Mouse (Mus musculus) liver, adult 10 weeks (tissue): ENCODE results near the gene Rnh1. TPM values are rescaled to one million over a fixed set of nuclear protein-coding genes. Genes with fewer than 3 reads are reported as not detected.

Experiments
- polyA plus RNA-seq: library from polyadenylated mRNA; stranded (reverse); fragments of 350-450 nt; fragmentation: Illumina TruSeq; extraction: RNeasy Lipid Tissue Mini Kit (QIAGEN cat#74804); gene quantifications from one replicate; pipeline ENCODE4 v1.2.3, GENCODE M21; 2014; ENCODE audit warnings: low read depth, low replicate concordance

Gene Rnh1
- 5.3 TPM for polyA plus RNA-seq

GRCm38 (mm10) chr7:141172116-141173006, at the start of gene Rnh1:
TSS of gene Rnh1 (minus strand) at chr7:141172857.

DNA sequence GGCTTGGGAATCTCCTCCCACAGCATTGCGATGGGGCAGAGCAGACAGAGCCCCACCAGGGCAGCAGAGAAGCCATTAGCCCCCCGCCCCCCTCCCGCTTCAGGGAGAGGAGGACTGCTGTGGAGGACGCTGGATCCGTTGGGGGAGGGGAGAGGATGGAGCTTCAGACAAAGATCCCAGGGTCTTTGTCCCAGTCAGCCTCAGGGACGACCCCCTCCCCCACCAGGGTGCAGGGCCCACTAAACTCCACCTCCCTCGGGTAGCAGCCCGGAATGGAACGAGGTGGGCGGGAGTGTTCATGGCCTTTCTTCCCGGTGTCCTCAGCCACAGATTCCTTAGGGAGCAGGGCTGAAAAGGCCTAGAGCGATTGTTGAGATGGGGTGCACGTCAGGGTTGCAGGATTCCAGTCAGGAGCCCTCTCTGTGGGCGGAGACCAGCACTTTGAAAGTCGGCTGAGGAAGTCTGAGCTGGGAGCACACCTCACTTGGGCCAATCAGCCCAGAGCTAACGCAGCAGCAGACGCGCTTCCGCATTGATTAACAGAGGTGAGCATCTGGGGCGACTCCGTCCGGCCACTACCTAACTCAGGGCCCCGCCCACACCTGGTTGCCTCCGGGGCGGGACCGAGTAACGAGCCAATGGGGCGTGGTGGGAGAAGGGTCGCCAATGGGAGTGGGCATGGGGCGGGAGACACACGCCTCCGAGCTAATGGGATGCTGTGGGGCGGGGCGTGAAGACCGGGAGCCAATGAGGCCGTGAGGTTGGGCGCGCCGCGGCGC, 42.6 kb upstream of the Rnh1 start, which contains the start of gene Rassf7:
TSS of gene Rassf7 (plus strand) at position 760 of the 779 bp plus-strand sequence.

DNA sequence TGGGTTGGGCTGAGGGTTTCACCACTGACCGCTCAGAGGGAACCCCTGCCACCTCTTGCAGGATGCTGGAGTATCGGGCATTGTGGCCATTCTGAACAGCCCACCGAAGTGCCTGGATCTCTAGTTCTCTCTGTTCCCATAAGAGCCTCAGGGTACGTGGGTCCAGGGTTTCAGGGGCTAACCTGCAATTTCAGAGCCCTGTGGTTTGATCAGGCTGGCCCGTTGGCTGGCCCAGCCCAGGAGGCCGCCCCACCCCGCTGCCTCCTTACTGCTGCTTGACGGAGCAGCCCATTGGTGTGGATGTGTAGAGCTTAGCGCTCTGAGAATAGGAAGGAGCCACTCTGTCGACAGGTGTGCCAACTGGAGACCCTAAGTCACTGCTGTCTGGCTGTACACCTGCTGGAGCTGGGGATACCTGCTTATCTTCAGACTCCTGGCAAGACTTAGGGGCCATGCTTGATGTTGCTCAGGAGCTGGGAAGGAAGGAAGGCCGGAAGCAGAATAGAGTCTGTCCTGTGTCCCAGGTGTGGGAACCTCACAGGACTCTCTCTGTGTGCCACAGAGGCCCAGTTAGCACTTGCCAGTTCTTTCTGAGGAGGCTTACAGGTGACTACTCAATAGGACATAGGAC, 41.1 kb upstream of the Rnh1 start, which contains the start of gene Lmntd2:
TSS of gene Lmntd2 (minus strand) at position 476 of the 631 bp plus-strand sequence.

DNA sequence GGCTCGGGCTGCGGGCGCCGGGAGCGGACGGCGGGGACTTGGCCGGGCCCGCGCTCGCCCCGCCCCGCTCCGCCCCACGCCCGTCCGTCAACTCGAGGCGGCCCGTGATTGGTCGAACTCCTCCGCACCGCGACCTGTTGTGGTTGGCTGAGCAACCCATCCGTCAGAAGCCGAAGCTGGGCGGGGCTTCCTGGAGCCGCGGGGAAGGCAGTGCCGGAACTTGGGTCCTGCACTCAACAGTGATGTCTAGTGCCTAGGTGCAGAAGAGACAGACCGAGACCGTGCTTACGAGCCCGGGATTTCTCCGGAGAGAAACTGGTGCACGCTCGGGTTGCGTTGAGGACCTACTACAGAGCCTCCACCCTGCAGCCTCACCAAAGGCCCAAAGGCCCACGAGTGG, 21.3 kb upstream of the Rnh1 start, which contains the start of the genes Hras and Lrrc56:
TSS of gene Hras (minus strand) at position 58 of the 400 bp plus-strand sequence.
TSS of gene Lrrc56 (plus strand) at position 210 of the 400 bp plus-strand sequence.

DNA sequence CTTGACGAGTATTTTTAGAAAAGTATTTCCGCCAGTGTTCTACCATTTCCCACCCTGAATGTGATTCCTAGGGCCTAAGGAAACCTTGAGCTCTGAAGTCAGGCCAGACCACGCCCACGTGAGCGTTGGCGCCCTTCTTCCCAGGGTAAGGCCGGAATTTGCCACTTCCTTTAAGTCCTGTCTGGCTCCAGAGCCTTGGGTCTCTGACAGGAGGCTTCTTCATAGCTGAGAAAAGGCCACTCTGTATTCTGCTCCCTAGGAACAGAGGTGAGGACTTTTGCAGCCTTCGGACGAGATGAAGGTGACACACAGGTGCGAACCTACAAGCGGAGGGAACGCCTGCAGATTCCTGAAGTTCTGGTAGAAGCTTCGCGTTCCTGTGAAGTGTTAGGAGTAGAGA, 50.4 kb downstream of the Rnh1 start, which contains the start of gene Ptdss2:
TSS of gene Ptdss2 (plus strand) at position 138 of the 400 bp plus-strand sequence.

GRCm38 (mm10) chr7:141117636-141118035, 55.0 kb downstream of the Rnh1 start, which contains the start of gene Ano9:
TSS of gene Ano9 (minus strand) at chr7:141117806.

Other genes with a start within 250 kb of the Rnh1 start
- 2.3 TPM for gene Pgghg, start 231.5 kb downstream of the Rnh1 start, polyA plus RNA-seq
- not detected for gene Ifitm5, start 222.6 kb downstream of the Rnh1 start, polyA plus RNA-seq
- gene Gm45717, start 216.9 kb downstream of the Rnh1 start, polyA plus RNA-seq = not detected
- gene Ifitm2, start 216.9 kb downstream of the Rnh1 start, polyA plus RNA-seq = 135 TPM
- 4.2 TPM for gene Ifitm1, start 205.6 kb downstream of the Rnh1 start, polyA plus RNA-seq
- 163 TPM for gene Ifitm3, start 162.1 kb downstream of the Rnh1 start, polyA plus RNA-seq
- gene Ifitm6, start 154.9 kb downstream of the Rnh1 start, polyA plus RNA-seq = 2.6 TPM
- gene Gm17387, start 143.7 kb downstream of the Rnh1 start, polyA plus RNA-seq = not detected
- gene B4galnt4, start 111.8 kb downstream of the Rnh1 start, polyA plus RNA-seq = not detected
- gene Pkp3, start 94.6 kb downstream of the Rnh1 start, polyA plus RNA-seq = not detected
- gene Sigirr, start 72.3 kb downstream of the Rnh1 start, polyA plus RNA-seq = 1.6 TPM
- gene Ano9, start 55.1 kb downstream of the Rnh1 start, polyA plus RNA-seq = not detected
- 7.0 TPM for gene Ptdss2, start 50.5 kb downstream of the Rnh1 start, polyA plus RNA-seq
- gene Hras, start 21.1 kb upstream of the Rnh1 start, polyA plus RNA-seq = 8.3 TPM
- 0.37 TPM for gene Lrrc56, start 21.3 kb upstream of the Rnh1 start, polyA plus RNA-seq
- 0.37 TPM for gene Lmntd2, start 41.2 kb upstream of the Rnh1 start, polyA plus RNA-seq
- gene Rassf7, start 43.0 kb upstream of the Rnh1 start, polyA plus RNA-seq = 3.6 TPM
- 6.0 TPM for gene Phrf1, start 55.9 kb upstream of the Rnh1 start, polyA plus RNA-seq
- gene Irf7, start 93.6 kb upstream of the Rnh1 start, polyA plus RNA-seq = 32.2 TPM
- 14.3 TPM for gene Cdhr5, start 103.9 kb upstream of the Rnh1 start, polyA plus RNA-seq
- not detected for gene Sct, start 106.3 kb upstream of the Rnh1 start, polyA plus RNA-seq
- gene Drd4, start 119.1 kb upstream of the Rnh1 start, polyA plus RNA-seq = not detected
- gene Deaf1, start 154.8 kb upstream of the Rnh1 start, polyA plus RNA-seq = 1.4 TPM
- 10.1 TPM for gene Tmem80, start 154.9 kb upstream of the Rnh1 start, polyA plus RNA-seq
- 9.6 TPM for gene Eps8l2, start 166.0 kb upstream of the Rnh1 start, polyA plus RNA-seq
- 13.5 TPM for gene Taldo1, start 219.3 kb upstream of the Rnh1 start, polyA plus RNA-seq
- 6.2 TPM for gene Gatd1, start 241.3 kb upstream of the Rnh1 start, polyA plus RNA-seq